Mouse (Mus musculus) thymus, postnatal 25 days (tissue): ENCODE measurements at regions not wholly inside any gene's neighbourhood (a gene's known extent, or its start where the extent isn't known, plus 50 kb on each side); places are given as distances from the start of the nearest gene placed in this dataset.

Source experiments
- DNase-seq: peaks from one replicate; pipeline ENCODE4 v3.0.0; 2022

DNA sequence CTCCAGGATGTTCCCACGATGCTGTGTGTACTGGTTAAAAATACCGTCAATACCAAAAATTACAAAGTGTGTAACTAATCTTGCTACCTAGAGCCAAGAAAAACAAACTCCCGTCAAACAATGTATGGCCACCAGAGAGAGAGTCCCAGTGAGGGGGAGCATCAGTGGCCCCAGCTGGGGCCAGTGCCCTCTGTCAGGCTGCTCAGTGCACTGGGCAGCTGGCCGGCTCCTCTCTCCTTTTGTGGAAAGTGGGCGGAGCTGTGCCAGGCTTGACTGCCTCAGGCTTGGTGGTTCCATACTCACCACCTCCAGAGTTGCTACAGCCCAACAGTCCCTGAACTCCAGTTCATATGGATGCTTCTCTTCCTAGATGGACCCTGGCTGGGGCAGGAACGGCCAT is 53.8 kb upstream of the Sept5 start:
- no peak for DNase-seq

DNA sequence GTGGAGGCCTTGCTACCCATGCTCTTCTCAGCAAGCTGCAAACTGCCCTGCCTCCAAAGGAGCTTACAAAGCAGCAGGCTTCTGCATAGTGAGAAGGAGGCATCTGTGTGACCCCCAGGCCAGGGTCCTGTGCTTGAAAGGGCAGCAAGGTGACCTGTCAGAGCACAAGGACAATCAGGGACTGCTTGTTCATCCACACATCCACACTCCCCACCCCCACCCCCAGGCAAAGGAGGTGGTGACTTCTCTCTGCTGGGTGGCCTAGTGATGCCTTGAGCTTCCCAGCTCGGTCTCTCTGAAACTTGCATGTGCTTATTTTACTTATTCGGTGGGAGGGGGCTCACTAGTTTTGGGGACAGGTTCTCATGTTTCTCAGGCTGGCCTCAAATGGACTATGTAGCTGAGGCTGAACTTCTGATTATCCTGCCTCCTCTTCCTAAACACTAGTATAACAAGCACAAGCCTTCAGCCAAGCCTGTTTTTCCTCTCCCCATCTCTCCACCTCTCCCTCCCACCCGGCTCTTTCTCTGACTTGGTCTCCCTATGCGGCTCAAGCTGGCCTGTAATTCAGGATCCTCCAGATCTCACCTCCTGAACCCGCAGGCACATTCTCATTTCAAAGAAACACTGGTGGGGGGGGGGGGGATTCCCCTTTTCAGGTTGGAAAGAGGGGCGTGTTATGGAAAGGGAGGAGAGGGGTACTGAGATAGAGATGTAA is 56.4 kb upstream of the Sept5 start:
- no peak for DNase-seq

DNA sequence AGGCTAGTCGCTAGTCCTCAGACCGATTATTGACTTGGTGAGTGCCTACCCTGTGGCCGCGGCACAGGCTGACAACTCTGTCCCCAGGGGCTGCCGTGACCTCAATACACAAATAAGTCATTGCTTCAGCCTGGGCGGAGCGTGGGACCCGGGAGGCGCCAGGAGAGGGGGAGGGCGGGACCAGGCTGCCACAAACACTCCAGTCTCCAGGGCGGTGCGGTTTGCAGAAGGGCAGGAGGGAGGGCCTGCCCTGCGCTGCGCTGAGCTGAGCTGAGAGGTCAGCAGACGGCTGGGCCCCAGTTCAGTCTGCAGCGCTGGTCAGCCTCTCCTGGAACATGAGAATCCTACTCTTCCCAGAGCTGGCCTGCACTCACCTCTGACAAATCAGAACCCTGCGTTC is 57.2 kb upstream of the Sept5 start:
- DNase-seq, result peak; percentile 22

DNA sequence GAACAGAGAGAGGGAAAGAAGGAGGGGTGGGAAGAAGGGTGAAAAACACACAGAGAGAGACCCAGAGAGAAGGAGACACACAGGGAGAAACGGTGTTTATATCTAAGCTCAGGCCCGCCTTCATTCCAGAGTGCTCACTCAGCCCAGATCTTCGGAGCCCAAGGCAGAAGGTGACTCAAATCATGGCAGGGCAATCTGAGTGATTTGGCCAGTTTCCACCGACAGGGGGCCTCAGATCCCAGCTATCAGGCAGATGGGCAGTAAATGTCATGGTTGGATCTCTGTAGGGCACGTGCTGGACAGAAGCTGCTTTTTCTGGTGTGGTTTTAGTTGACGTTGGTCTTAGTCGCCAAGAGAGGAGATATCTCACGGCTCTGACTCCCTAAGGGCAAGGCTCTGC is 57.6 kb upstream of the Sept5 start:
- peak; percentile 44 for DNase-seq

DNA sequence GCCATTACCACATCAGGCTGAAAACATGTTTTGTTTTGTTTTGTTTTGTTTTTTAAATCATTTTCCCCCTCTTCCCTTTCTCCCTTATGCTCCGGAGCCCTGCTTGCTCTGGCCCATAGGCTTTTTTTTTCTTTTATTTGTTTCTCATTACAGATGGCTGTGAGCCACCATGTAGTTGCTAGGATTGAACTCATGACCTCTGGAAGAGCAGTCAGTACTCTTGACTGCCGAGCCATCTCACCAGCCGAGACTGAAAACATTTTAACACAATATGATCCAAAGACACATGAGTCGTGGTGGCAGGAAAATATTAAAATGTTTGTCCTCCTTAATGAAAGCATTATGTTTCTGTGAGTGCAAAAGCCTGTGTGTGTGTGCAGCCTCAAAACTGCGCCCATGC is 65.8 kb upstream of the Sept5 start:
- DNase-seq, result no peak

DNA sequence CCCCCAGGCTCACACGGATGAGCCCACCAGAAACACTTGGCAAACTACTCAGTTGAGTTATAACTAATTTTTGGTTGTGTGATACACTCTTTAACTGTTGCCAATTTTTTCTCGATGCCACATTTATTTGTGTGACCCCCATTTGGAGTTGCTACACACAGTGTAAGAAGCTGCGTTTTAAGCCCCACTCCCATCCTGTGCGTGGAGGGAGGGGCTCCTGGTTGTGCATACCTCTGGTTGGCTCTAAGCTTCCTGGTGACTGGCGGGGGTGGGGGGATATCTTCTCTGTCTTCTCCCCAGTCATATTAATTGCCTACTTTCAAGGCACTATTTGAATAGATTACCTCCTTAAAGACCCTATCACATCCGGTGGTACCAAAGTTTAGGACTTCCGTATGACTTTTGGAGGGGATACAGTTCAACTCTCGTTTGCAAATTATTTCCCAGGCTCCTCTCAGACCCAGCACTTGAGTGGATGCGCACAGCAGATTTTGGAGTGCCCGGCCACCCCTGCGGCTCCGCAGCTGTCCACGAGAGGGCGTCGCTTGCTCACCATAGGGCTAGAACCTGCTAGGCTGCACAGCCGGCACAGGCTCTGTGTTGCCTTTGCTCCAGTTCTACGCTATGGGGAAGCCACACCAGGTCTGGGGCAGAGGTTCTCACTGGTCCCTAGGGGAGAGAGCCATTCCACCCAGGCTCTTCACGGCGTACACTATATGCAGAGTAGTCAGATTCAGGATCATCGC is 66.5 kb upstream of the Sept5 start:
- peak; percentile 86 for DNase-seq

DNA sequence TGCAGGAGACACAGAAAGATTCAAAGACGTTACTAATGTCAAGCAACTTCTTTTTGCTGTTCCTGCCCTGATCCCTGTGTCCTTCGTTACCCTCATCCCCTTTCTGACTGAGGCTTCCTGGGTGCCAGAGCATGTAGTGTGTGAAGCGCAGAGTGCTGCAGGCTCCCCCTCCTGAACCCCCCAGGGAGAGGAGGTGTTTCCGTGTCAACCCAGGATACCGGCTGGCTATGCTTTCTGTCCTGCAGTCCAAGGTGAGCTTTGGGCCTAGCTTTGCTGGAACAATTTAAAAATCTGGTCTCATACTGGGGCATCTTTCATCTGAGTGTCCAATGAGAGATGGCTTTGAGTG is 67.0 kb upstream of the Sept5 start:
- no peak for DNase-seq

DNA sequence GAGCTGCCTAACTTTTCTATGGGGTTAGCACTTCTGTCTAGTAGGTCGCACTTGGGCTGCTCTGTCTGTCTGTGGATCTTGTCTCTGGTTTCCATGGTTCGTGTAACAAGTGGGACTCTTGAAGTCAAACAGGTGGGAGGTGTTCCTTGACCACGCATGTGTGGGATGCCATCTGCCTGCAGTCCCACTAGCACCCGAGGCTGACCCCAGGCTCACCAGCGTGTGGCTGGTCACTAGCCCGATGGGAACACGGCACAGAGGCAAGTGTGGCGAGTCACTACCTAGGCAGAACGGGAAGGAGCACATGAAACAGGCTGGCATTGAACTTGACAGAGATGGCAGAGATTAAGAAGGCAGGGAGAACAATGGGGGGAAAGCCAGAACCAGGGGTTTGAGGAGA is 72.5 kb upstream of the Cldn5 start:
- DNase-seq, result no peak

DNA sequence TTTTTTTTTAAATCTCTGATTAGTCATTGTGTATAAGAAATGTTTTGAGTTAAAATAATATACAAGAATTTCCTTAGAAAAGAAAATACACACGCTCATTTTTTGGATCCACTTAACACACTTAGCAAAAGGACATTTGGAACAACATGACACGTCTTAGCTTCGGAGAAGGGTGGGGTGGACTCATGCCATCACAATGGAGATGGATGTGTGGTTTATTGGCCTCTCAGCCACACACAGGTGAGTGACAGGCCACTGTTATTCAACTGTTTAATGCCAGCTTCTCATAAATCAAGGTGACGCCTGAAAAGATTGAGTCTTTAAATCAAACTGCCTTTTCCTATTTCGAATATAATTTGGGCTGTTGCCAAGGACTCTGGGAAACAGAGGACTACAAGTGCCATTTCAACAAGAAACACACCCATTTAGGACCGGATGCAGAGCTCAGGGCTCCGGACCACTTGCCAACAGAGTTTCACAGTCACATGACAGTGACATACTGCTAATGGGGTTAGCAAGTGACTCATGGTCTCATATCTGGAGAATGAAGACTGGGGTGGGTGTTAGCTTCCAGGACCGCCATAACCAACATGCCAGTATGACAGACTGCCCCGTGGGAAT is 71.5 kb upstream of the Cldn5 start:
- DNase-seq, result no peak

DNA sequence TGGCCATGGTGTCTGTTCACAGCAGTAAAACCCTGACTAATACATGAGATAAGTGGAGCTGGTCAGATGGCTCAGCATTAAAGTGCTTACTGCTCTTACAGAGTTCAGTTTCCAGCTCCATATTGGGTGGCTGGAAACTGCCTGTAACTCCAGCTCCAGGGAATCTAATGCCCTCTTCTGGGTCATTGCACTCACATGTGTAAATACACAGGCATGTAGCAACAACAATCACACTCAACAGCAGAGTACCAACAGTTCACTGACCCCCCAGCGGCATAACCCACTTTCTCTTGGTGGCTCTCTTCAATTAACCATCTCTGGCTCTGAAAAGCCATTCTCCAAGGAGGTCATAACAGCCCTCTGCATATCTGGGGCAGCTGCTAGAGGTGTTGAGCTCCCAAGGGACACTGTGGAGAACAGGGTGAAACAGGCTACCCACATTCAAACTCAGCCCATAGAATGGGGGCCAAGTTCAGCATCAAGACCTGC is 65.0 kb upstream of the Cldn5 start:
- DNase-seq, result no peak

DNA sequence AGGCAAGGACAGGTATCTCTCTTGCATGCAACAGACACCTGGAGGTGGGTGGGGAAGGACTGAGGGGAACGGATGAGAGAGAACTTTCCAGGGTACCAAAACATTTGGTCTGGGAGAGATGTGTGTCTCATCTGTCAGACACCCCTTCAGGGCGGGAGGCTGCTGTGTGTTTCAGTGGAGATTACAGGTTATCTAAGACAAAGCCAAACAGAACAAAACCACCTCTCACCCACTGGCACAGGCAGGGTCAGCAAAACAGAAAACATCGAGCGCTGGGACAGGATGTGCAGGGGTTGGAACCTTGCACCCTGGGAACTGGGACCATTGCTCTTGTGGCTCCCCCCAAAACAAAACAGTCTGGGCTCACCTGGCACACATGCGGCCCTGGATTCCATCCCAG is 63.6 kb upstream of the Cldn5 start:
- DNase-seq, result no peak

DNA sequence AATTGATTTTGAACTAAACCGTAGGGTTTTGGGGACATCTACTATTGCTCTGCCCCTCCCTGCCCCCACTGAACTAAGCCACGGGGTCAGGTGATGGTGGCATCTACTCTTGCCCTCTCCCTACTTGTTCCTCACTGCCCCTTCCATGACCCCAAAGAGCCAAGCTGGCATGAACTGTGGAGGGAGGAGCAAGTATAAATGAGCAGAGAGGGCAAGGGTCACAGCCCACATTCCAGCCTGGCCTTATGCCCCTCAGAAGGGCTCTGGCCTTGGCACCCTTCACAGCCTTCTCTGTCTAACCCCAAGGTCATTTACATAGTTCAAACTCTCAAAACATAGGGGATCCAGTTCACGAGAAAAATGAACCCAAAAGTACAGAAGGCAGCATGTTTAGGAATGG is 61.3 kb upstream of the Cldn5 start:
- no peak for DNase-seq

DNA sequence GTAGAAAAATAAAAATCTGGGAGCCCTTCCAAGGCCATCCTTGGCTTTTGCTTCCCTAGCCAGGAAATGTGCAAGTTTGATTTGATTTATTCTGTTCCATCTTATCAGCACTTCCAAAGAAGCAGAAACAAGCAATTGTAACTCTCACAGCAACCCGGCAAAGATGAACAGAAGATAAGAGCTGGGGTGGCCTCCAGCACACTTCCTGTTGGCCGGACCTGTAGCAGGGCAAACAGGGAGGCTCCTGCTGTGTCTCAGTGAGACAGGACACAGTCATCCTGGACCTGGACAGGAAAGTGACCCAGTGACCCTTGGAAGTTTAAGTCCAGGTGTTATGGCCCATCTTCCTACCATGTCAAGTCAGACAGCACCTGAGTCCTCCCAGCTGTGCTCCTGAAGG is 58.6 kb upstream of the Cldn5 start:
- no peak for DNase-seq

DNA sequence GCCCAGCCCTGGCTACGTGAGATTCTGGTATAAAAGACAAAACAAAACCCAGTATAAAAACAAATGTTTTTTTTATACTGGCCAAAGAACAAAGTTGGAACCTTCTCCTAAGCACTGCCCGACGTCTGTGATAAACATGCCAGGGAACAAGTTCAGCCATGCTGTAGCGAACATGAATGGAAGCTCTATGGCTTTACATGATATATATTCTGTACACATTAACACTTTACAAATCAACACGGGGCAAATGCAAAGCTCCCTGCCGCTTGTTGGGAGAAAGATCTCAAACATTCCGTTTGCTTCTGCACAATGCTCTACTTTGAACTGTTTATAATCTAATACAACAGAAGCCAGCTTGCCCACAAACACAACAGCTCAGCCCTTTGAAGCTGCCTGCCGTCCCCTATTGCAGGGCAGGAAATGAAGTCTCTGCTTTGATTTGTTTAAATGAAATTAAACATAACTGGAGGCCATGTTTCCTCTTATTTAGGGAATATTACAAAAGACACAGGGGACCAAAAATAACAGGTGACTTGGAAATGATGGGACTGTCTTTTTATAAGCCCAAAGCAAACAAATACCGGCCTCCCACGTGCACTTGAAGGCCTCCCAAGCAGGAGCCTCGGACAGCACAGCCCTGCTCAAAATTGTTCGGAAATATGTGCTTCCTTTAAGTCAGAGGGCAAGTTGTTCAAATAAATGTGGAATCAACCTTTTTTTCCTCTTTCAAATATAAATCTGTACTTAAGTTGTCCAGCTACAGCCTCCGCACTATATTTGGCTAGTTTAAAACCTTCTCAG is 56.0 kb upstream of the Cldn5 start:
- no peak for DNase-seq

DNA sequence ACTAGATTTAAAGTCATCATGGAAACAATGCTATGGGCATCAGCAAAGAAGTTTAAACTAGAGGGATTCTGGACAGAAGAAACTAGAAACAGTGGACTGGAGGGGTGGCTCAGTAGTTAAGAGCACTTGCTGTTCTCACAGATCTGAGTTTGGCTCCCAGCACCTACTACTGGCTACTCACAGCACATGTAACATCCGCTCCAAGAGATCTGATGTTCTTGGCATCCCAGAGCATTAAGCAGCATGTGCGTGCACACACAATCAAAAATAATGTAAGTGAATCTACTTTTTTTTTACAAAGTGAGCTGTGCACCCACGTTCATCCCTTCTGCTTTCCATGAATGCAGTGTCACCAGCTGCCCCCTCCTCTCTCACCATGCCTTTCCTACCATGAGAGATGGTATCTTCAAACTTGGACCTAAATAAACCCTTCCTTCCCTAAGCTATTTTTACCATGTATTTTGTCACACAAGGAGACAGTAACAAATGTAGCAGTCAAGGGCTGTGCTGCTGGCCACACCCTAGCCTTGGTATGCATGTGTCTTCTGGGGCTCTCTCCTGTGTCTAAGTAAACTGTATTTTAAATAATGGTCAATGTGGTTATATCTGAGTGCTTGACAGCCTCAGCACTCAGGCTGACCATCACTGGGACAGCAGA is 53.3 kb upstream of the Cldn5 start:
- DNase-seq, result no peak

DNA sequence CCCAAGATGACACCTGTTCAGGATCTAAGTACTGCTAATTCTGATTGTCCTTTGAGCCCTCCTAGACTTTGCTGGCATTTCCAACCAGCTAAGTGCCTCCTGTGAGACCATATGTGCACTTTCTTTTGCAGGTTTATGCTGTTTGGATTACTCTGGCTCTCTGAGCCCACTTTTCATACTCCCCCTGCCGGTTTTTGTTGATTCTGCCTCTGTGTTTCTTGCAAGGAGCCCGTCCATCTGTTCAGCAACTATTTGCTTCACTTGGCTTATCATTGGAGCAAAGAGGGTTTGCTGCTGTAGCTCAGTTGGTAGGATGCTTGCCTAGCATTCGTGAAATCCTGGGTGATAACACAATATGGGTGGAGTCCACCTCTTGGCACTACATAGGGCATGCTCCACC is 52.8 kb upstream of the Cldn5 start:
- no peak for DNase-seq

DNA sequence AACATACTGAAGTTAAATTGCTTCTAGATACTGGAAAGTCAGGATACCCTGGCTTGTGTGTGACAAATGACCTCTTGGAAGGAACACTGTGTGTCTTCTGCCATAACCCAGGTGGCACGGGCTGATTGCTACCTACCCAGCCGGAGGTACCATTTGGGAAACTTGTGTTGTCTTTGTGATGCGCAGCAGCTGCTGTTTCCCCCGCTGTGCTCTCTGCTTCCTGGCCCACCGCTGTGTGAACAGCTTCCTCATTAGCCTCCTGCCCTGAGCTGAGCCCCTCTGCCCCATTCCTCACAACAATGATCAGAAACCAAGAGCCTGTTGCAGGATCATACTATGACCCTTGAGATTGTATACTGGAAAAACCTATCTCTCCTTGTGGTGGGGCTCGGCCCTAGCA is 51.9 kb upstream of the Cldn5 start:
- no peak for DNase-seq
